Mouse (Mus musculus) forebrain, postnatal 0 days (tissue): ENCODE measurements at regions not wholly inside any gene's neighbourhood (a gene's known extent, or its start where the extent isn't known, plus 50 kb on each side); places are given as distances from the start of the nearest gene placed in this dataset.
A peak's percentile ranks its signal among the peaks of the same experiment; 100 is the strongest.

Experiments
- ATAC-seq: fragments of 200-750 bp; cut with Nextera tagmentation; 2 replicates; pipeline ENCODE4 v1.8.0; 2017; ENCODE audit warnings: mild to moderate bottlenecking, moderate library complexity
- DNase-seq: peaks from one replicate; pipeline ENCODE4 v3.0.0-alpha.2; 2015
- H3K27ac ChIP-seq: fragments of 300-500 bp; sonication (generic); 2 replicates; pipeline ENCODE4 v1.5.1; 2014; ENCODE audit warnings: low read depth, mild to moderate bottlenecking, antibody characterized with exemption, low read length, moderate library complexity, mixed read lengths
- H3K27me3 ChIP-seq: fragments of 300-500 bp; sonication (generic); 2 replicates; pipeline ENCODE4 v1.6.1; 2014; ENCODE audit warnings: mild to moderate bottlenecking, low read length, mixed read lengths; ENCODE audit not compliant: insufficient read depth
- H3K36me3 ChIP-seq: fragments of 300-500 bp; sonication (generic); 2 replicates; pipeline ENCODE4 v1.6.1; 2014; ENCODE audit warnings: mild to moderate bottlenecking, moderate library complexity; ENCODE audit not compliant: insufficient read depth
- H3K4me1 ChIP-seq: fragments of 300-500 bp; sonication (generic); 2 replicates; pipeline ENCODE4 v1.6.1; 2014; ENCODE audit warnings: antibody characterized with exemption; ENCODE audit not compliant: insufficient read depth
- H3K4me2 ChIP-seq: fragments of 300-500 bp; sonication (generic); 2 replicates; pipeline ENCODE4 v1.6.1; 2014; ENCODE audit warnings: low read depth, mild to moderate bottlenecking, moderate library complexity
- H3K4me3 ChIP-seq: fragments of 300-500 bp; sonication (generic); 2 replicates; pipeline ENCODE4 v1.5.1; 2014; ENCODE audit warnings: low read depth, low read length, mixed read lengths
- H3K9ac ChIP-seq: fragments of 300-500 bp; sonication (generic); 2 replicates; pipeline ENCODE4 v1.6.1; 2014; ENCODE audit warnings: mild to moderate bottlenecking
- H3K9me3 ChIP-seq: fragments of 300-500 bp; sonication (generic); 2 replicates; pipeline ENCODE4 v1.6.1; 2016; ENCODE audit warnings: low read length
- CTCF ChIP-seq: sonication (generic); IDR thresholded peaks from 2 replicates; pipeline ENCODE4 v1.5.1; 2016; ENCODE audit warnings: antibody characterized with exemption, control low read depth, low read depth
- WGBS: fragments of 180-500 bp; shearing (Covaris S2); extraction: QIAGEN DNeasy Blood & Tissue Kit; methylation state at CpG from one replicate; pipeline ENCODE4 v1.1.7; 2014; 5-methylcytosine and 5-hydroxymethylcytosine counted together

DNA sequence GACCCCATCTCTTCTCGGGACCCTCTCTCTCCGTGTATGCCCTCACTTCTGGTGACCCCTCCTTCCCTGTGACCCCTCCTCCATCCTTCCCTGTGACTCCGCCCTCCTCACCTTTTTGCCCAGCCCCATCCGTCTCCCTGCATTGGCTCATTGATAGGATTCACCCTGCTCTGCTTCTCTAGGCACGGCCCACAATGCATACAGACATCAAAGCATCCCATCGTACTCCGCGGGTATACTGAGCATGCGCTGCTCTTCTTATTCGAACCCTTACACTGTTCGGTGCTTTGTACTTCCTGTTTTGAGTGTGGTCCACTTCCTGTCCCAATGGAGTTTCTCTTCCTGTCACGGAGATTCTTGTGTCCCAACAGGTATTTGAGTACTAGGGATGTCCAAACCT, 504.8 kb downstream of the Tbc1d22a start:
- no peak overlapping the region for H3K9ac ChIP-seq
- no peaks in the 10 kb centered on the region for H3K9me3 ChIP-seq
- no peak overlapping the region for H3K4me2 ChIP-seq
- WGBS, result 89% methylated on average over 12 of the region's 12 CpGs
- no peaks in the 10 kb centered on the region for H3K4me1 ChIP-seq
- no peak overlapping the region for H3K4me3 ChIP-seq
- DNase-seq (no peak), ATAC-seq (no peak)
- H3K27me3 ChIP-seq, result no peaks in the 10 kb centered on the region
- no peaks in the 10 kb centered on the region for H3K36me3 ChIP-seq
- no peak overlapping the region for H3K27ac ChIP-seq
- TF ChIP-seq CTCF, result no peak

DNA sequence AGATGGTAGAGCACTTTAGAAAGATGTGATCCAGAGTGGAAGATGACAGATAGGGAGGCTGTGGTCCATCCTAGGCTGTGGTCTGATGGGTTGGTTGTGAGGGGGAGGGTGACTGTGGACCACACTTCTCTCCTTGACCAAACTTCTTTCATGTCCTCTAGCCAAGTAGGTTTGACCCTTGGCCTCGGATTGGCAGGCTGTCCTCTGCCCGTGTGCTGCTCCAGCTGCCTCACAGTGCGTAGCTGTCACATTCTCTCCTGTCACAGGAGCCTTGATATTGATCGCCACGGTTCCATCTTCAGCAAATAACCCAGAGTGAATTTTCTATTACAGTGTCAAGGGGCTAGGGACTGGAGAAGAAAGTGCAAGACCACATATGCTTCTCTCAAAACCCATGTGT, 506.9 kb downstream of the Tbc1d22a start:
- no peaks in the 10 kb centered on the region for H3K9me3 ChIP-seq
- WGBS, result 79% methylated on average over 5 of the region's 5 CpGs
- ATAC-seq (no peak), DNase-seq (no peak)
- no peaks in the 10 kb centered on the region for H3K36me3 ChIP-seq
- H3K4me2 ChIP-seq, result no peak overlapping the region
- no peaks in the 10 kb centered on the region for H3K27me3 ChIP-seq
- TF ChIP-seq CTCF, result no peak
- H3K4me1 ChIP-seq, result no peaks in the 10 kb centered on the region
- no peak overlapping the region for H3K27ac ChIP-seq
- no peak overlapping the region for H3K4me3 ChIP-seq
- no peak overlapping the region for H3K9ac ChIP-seq

DNA sequence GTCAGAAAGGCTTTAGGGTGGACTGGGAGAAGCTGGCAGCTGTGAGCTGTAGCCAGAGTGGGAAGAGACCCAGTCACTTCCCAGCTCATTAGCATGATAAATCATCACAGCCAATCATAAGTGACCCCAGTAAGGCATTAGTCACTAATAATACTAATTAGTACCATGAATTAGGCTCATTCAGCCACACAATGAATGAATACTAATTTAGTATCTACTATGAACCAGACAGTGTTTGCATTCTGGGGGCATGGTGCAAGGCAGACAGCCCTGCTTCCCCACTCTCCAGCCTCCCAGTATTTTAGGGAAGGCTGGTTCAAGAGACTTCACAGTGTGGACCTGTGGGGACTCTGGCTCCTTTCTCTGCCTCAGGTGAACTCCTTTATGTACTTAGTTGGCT, 523.7 kb downstream of the Tbc1d22a start:
- peak; percentile 40; the same call in 1 of the 2 replicates for ATAC-seq

GRCm38 (mm10) chr15:86738356-86738755, 524.1 kb downstream of the Tbc1d22a start:
- 32% methylated on average over 5 of the region's 5 CpGs for WGBS
- ATAC-seq (no peak; the same call in 1 of the 2 replicates), DNase-seq (peak; percentile 18)
- H3K27ac ChIP-seq, result no peak overlapping the region
- TF ChIP-seq CTCF, result no peak
- H3K9me3 ChIP-seq, result no peaks in the 10 kb centered on the region
- H3K4me2 ChIP-seq, result no peak overlapping the region
- no peaks in the 10 kb centered on the region for H3K36me3 ChIP-seq
- H3K9ac ChIP-seq, result no peak overlapping the region
- no peaks in the 10 kb centered on the region for H3K27me3 ChIP-seq
- no peaks in the 10 kb centered on the region for H3K4me1 ChIP-seq
- H3K4me3 ChIP-seq, result no peak overlapping the region

More for the DNA sequence above, 523.7 kb downstream of the Tbc1d22a start:
- no peaks in the 10 kb centered on the region for H3K27me3 ChIP-seq
- no peaks in the 10 kb centered on the region for H3K36me3 ChIP-seq
- no peak overlapping the region for H3K27ac ChIP-seq
- TF ChIP-seq CTCF, result no peak
- H3K4me2 ChIP-seq, result no peak overlapping the region
- peak; percentile 11 for DNase-seq
- no peaks in the 10 kb centered on the region for H3K9me3 ChIP-seq
- H3K4me1 ChIP-seq, result no peaks in the 10 kb centered on the region
- H3K4me3 ChIP-seq, result no peak overlapping the region
- no peak overlapping the region for H3K9ac ChIP-seq

GRCm38 (mm10) chr15:86738776-86739175, 524.5 kb downstream of the Tbc1d22a start:
- Histone ChIP-seq H3K4me1 (no peaks in the 10 kb centered on the region), H3K4me3 (no peak overlapping the region), H3K9ac (no peak overlapping the region), H3K36me3 (no peaks in the 10 kb centered on the region), H3K9me3 (no peaks in the 10 kb centered on the region), H3K4me2 (no peak overlapping the region), H3K27me3 (no peaks in the 10 kb centered on the region), H3K27ac (no peak overlapping the region)
- WGBS, result 87% methylated on average over 5 of the region's 5 CpGs
- DNase-seq (no peak), ATAC-seq (no peak)
- no peak for TF ChIP-seq CTCF

- ATAC-seq (peak; percentile 79), DNase-seq (peak; percentile 68)
- H3K4me3 ChIP-seq, result no peak overlapping the region
- no peaks in the 10 kb centered on the region for H3K36me3 ChIP-seq
- no peak for TF ChIP-seq CTCF
- H3K27me3 ChIP-seq, result no peaks in the 10 kb centered on the region
- no peaks in the 10 kb centered on the region for H3K4me1 ChIP-seq
- no peak overlapping the region for H3K27ac ChIP-seq
- H3K9ac ChIP-seq, result no peak overlapping the region
- WGBS, result 47% methylated on average over 10 of the region's 10 CpGs
- no peaks in the 10 kb centered on the region for H3K9me3 ChIP-seq
- H3K4me2 ChIP-seq, result no peak overlapping the region
Observed at GRCm38 (mm10) chr15:86751436-86752136, 537.3 kb downstream of the Tbc1d22a start.

GRCm38 (mm10) chr15:86763581-86764375, 549.5 kb downstream of the Tbc1d22a start:
- DNase-seq (peak; percentile 24), ATAC-seq (no peak)
- Histone ChIP-seq H3K4me3 (no peak overlapping the region), H3K4me2 (no peak overlapping the region), H3K9ac (no peak overlapping the region), H3K27me3 (no peaks in the 10 kb centered on the region), H3K36me3 (no peaks in the 10 kb centered on the region), H3K27ac (no peak overlapping the region), H3K4me1 (no peaks in the 10 kb centered on the region), H3K9me3 (no peaks in the 10 kb centered on the region)
- TF ChIP-seq CTCF, result no peak
- 80% methylated on average over 10 of the region's 10 CpGs for WGBS
